Mouse (Mus musculus): ENCODE results near the gene Tox3. TPM values are rescaled to one million over a fixed set of nuclear protein-coding genes. Genes with fewer than 3 reads are reported as not detected.

The Tox3 gene
- polyA plus RNA-seq, 1 experiment from 2014 or later = 7.9 TPM

DNA sequence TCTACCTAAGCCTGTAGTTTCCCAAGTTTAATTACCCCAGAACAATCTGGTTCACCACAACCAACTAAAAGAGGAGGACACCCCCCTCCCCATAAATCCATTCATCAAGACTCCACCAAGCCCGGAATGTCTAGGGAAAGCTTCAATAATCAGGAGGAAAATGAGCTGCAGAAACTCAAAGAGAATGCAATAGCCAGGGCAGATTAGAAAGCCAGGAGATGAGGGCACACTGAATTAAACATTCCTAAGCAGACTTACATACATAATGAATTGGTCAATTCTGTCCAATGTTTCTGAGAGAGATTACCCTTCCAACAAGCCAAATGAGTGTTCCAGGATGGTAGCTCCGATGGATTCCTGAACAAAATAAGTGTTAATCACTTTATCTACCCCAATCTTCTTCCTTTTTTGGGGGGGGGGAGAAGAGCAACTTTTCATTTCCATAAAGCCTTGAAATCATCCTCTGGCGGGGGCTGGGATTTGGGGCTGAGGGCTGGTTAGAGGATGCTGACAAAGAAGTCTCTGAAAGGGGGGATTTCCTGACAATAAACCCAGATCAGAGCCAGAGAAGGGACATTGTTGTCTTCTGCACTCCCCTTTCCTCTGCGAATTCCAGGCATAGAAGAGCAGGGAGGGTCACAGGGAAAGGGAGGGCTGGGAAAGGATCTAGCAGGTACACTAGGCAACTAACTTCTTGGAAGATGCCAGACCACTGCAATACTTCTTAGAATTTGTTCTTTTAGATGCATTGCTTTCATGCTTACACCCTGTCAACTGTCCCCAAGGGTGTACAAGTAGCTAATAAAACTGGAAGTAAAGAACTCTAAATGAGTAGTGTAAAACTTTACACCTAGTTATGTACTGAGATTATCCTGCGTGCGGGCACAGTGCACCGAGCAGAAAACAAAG is 17.5 kb downstream of the Tox3 start:
- H3K9me3 ChIP-seq (ENCODE audit: low read length) = no peaks in the 10 kb centered on the region
- no peak for ATAC-seq (ENCODE audit: low FRiP score, low TSS enrichment)
- no peaks in the 10 kb centered on the region for H3K27me3 ChIP-seq (ENCODE audit: insufficient read depth, low read length)
- H3K4me1 ChIP-seq (ENCODE audit: insufficient read depth, low read length) = peaks cover 2% of the 10 kb centered on the region; the same call in 1 of the 2 replicates
- H3K27ac ChIP-seq (ENCODE audit: low read length) = no peak overlapping the region
- WGBS = 73% methylated on average over 7 of the region's 7 CpGs
- no peak overlapping the region for H3K4me2 ChIP-seq (replicated peaks; ENCODE audit: low read depth, low read length)
- H3K4me3 ChIP-seq (ENCODE audit: low read length) = no peak overlapping the region
- H3K36me3 ChIP-seq (ENCODE audit: insufficient read depth, low read length) = no peaks in the 10 kb centered on the region
- no peak overlapping the region for H3K9ac ChIP-seq (replicated peaks; ENCODE audit: low read length)

DNA sequence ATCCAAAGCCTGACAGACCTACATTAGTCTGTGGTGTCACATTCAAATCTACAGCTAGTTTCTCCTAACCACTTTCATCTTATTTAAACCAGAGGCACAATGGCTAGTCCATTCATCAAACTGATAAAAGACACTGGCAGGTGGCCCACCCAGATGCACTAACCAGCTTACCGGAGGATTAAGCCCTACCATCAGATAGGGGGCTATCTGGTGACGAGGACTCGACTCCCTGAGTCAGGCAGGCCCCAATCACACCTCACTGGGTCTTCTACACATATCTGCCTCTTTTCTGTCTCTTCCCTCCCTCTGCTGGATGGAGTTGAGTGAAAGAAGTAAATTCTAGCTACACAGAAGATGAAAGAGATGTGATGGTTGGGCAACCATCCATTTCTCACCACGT is 24.3 kb downstream of the Tox3 start:
- whole genome bisulfite sequencing = 31% methylated on average over 4 of the region's 4 CpGs
- no peaks in the 10 kb centered on the region; the same call in 1 of the 2 replicates for H3K4me1 ChIP-seq (ENCODE audit: insufficient read depth, low read length)
- no peak for ATAC-seq (ENCODE audit: low FRiP score, low TSS enrichment)
- H3K4me2 ChIP-seq (replicated peaks; ENCODE audit: low read depth, low read length) = no peak overlapping the region
- no peaks in the 10 kb centered on the region for H3K36me3 ChIP-seq (ENCODE audit: insufficient read depth, low read length)
- no peak overlapping the region for H3K9ac ChIP-seq (replicated peaks; ENCODE audit: low read length)
- H3K9me3 ChIP-seq (ENCODE audit: low read length) = no peaks in the 10 kb centered on the region
- no peak overlapping the region for H3K27ac ChIP-seq (ENCODE audit: low read length)
- no peaks in the 10 kb centered on the region for H3K27me3 ChIP-seq (ENCODE audit: insufficient read depth, low read length)
- H3K4me3 ChIP-seq (ENCODE audit: low read length) = no peak overlapping the region

DNA sequence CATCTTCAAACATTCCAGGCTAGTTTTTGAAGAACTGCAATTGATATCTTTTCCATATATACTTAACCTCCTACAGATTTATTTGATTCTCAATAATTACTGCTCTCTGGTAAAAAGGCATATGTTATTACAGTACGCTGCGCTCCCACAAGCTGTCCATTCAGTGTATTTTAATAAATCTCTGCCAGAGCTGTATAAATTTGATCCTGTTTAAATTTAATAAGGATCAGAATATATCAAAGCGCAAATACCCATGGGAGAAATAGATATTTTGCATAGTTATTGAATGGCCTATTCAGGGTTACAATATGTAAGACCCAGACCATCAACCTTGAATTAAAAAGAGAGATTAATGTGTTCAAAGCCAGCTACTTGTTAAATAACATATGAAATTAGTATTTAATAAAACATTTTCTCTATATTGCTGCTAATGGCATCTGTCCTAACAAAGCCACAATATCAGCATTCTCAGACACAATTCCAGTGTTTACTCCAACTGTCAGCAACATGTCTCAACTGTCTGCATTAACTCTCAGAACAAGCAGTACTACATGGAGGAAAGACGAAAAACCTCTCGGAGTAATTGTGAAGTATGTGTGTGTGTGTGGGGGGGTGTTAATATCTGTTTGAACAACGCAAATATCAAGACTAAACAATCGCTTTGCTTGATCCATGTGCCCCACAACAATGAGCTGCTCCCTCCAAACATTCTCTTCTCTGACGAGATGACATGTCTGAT is 25.3 kb downstream of the Tox3 start:
- Histone ChIP-seq H3K9me3 (ENCODE audit: low read length) (no peaks in the 10 kb centered on the region), H3K4me2 (replicated peaks; ENCODE audit: low read depth, low read length) (no peak overlapping the region), H3K27ac (ENCODE audit: low read length) (no peak overlapping the region), H3K36me3 (ENCODE audit: insufficient read depth, low read length) (no peaks in the 10 kb centered on the region), H3K9ac (replicated peaks; ENCODE audit: low read length) (no peak overlapping the region), H3K4me3 (ENCODE audit: low read length) (no peak overlapping the region), H3K4me1 (ENCODE audit: insufficient read depth, low read length) (no peaks in the 10 kb centered on the region; the same call in 1 of the 2 replicates), H3K27me3 (ENCODE audit: insufficient read depth, low read length) (no peaks in the 10 kb centered on the region)
- 85% methylated on average over 8 of the region's 8 CpGs for WGBS
- no peak for ATAC-seq (ENCODE audit: low FRiP score, low TSS enrichment)

DNA sequence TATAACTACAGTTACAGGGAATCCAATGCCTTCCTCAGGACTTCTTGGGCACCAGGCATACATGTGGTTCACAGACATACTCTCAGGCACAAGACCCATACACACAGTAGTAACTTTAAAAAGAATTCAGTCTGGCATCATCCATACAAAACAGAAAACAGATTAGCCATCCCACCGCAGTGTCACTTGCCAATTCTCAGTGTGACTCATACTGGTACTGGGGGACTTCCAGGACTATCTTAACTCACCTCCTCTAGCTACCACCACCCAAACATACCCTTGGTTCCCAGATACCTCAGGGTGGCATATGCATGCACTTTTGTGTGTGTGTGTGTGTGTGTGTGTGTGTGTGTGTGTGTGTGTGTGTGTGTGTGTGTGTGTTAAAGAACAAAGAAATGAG is 26.9 kb downstream of the Tox3 start:
- Histone ChIP-seq H3K27me3 (ENCODE audit: insufficient read depth, low read length) (no peaks in the 10 kb centered on the region), H3K4me3 (ENCODE audit: low read length) (no peak overlapping the region), H3K4me2 (replicated peaks; ENCODE audit: low read depth, low read length) (no peak overlapping the region), H3K4me1 (ENCODE audit: insufficient read depth, low read length) (no peaks in the 10 kb centered on the region), H3K27ac (ENCODE audit: low read length) (no peak overlapping the region), H3K36me3 (ENCODE audit: insufficient read depth, low read length) (no peaks in the 10 kb centered on the region), H3K9me3 (ENCODE audit: low read length) (no peaks in the 10 kb centered on the region), H3K9ac (replicated peaks; ENCODE audit: low read length) (no peak overlapping the region)
- no peak for ATAC-seq (ENCODE audit: low FRiP score, low TSS enrichment)
- WGBS = 90% methylated on average over 1 of the region's 1 CpGs

DNA sequence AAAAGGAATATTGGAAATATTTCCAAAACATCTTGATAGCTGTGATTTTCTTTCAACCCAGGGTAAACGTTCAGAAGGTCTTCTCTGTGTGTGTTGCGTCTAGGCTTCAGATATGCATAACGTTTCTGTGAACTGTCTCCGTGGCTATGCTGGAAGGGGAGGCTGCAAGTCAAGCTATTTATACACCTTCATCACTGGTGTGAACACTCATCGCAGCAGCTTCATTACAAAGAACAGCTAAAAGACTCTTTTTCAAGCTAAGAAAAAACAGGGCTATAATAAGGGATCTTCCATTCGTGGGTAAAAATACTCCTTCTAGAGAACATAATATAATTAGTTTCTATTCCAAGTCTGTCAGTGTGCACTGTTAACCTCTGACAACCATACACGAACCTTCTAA is 33.8 kb downstream of the Tox3 start:
- no peak for ATAC-seq (ENCODE audit: low FRiP score, low TSS enrichment)
- H3K9me3 ChIP-seq (ENCODE audit: low read length) = no peaks in the 10 kb centered on the region

DNA sequence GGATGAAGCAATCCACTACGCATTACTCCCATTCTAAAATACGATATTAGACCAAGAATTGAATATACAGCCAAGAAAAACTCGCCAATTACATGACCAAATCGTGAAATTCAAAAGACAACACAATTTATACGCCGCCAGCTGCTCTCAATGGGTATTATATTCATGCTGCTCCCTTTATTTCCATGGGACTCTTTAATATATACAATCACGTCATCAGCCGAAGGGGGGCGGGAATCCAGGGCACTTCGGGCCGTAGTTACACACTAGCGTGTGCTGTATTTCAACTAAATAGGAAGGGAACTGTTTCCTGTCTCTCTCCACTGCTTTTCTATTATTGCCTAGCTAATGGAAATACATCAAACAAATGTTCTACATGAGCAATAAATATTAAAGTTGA is 45.2 kb downstream of the Tox3 start:
- no peak overlapping the region for H3K4me2 ChIP-seq (replicated peaks; ENCODE audit: low read depth, low read length)
- H3K27me3 ChIP-seq (ENCODE audit: insufficient read depth, low read length) = no peaks in the 10 kb centered on the region
- no peaks in the 10 kb centered on the region for H3K36me3 ChIP-seq (ENCODE audit: insufficient read depth, low read length)
- 62% methylated on average over 12 of the region's 12 CpGs for WGBS
- H3K4me1 ChIP-seq (ENCODE audit: insufficient read depth, low read length) = peaks cover 18% of the 10 kb centered on the region
- no peak overlapping the region for H3K9ac ChIP-seq (replicated peaks; ENCODE audit: low read length)
- no peak; the same call in 1 of the 2 replicates for ATAC-seq (ENCODE audit: low FRiP score, low TSS enrichment)
- no peak overlapping the region for H3K27ac ChIP-seq (ENCODE audit: low read length)
- no peak overlapping the region for H3K4me3 ChIP-seq (ENCODE audit: low read length)
- H3K9me3 ChIP-seq (ENCODE audit: low read length) = peaks cover 4% of the 10 kb centered on the region; the same call in 1 of the 2 replicates

More for the DNA sequence above, 33.8 kb downstream of the Tox3 start:
- no peaks in the 10 kb centered on the region for H3K4me1 ChIP-seq (ENCODE audit: insufficient read depth, low read length)
- H3K9ac ChIP-seq (replicated peaks; ENCODE audit: low read length) = no peak overlapping the region
- H3K27me3 ChIP-seq (ENCODE audit: insufficient read depth, low read length) = no peaks in the 10 kb centered on the region
- H3K4me3 ChIP-seq (ENCODE audit: low read length) = no peak overlapping the region
- 88% methylated on average over 7 of the region's 7 CpGs for WGBS
- no peaks in the 10 kb centered on the region for H3K36me3 ChIP-seq (ENCODE audit: insufficient read depth, low read length)
- H3K4me2 ChIP-seq (replicated peaks; ENCODE audit: low read depth, low read length) = no peak overlapping the region
- H3K27ac ChIP-seq (ENCODE audit: low read length) = no peak overlapping the region

DNA sequence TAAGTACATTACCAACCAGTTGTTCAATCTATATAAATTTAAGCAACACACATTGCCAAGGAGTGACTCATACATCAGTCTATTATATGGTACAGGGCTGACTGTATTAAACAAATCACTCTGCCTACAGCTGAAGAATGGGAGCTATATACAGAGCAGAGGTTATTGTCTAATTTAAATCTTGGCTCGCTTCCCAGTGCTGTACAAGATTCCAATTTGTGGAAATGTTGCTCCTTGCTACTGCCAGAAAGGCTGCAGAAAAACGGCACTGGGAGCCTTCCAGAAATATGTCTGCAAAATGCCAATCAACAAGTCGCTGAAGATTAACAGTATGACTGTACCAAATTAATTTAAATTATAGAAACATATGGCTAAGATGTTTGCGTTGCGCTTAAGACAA is 45.9 kb downstream of the Tox3 start:
- ATAC-seq (ENCODE audit: low FRiP score, low TSS enrichment) = peak; percentile 94
- Histone ChIP-seq H3K9me3 (ENCODE audit: low read length) (peaks cover 4% of the 10 kb centered on the region; the same call in 1 of the 2 replicates), H3K4me3 (ENCODE audit: low read length) (no peak overlapping the region), H3K36me3 (ENCODE audit: insufficient read depth, low read length) (no peaks in the 10 kb centered on the region), H3K9ac (replicated peaks; ENCODE audit: low read length) (no peak overlapping the region), H3K27ac (ENCODE audit: low read length) (peak overlapping the region; percentile 59), H3K4me2 (replicated peaks; ENCODE audit: low read depth, low read length) (no peak overlapping the region), H3K27me3 (ENCODE audit: insufficient read depth, low read length) (no peaks in the 10 kb centered on the region), H3K4me1 (ENCODE audit: insufficient read depth, low read length) (peaks cover 18% of the 10 kb centered on the region)
- WGBS = 45% methylated on average over 5 of the region's 5 CpGs

DNA sequence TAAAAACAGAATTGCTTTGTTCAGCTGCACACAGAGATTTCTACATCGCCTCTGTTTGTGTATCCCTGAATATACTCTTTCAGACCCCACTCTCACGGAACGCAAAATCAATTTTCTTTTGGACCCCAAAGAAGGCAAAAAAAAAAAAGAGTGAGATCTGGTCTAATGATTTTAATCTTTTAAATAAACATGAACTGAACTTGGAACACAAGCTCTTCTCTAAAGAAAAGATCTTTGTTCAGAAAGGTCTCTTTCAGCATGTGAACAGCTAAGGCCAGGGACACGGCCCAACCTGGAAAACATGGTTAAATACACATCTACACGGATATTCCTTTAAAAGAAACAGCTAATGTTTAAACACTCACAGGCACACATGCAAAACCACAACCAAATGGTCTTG is 46.6 kb downstream of the Tox3 start:
- Histone ChIP-seq H3K4me2 (replicated peaks; ENCODE audit: low read depth, low read length) (no peak overlapping the region), H3K9ac (replicated peaks; ENCODE audit: low read length) (no peak overlapping the region), H3K27me3 (ENCODE audit: insufficient read depth, low read length) (no peaks in the 10 kb centered on the region), H3K4me3 (ENCODE audit: low read length) (no peak overlapping the region), H3K9me3 (ENCODE audit: low read length) (peaks cover under 1% of the 10 kb centered on the region; the same call in 1 of the 2 replicates), H3K4me1 (ENCODE audit: insufficient read depth, low read length) (peaks cover 18% of the 10 kb centered on the region), H3K27ac (ENCODE audit: low read length) (no peak overlapping the region), H3K36me3 (ENCODE audit: insufficient read depth, low read length) (no peaks in the 10 kb centered on the region)
- 58% methylated on average over 5 of the region's 5 CpGs for WGBS
- ATAC-seq (ENCODE audit: low FRiP score, low TSS enrichment) = no peak

DNA sequence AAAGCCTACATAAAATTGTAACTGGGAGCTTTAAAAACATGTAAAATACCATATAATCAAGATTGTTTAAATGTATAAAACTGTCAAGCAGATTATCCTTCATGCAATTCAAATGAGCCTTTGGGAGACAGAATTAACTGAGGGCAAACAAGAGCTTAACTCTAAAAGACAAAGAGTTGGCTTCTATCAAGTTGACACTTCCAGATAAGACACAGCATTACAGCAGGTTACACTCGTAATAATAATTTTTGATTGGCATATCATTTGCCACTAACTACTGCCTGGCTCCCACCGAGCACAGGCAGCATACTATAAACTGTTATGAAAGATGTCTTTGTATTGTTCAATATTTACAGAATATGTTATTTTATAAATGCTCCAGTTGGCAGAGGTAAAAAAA is 47.2 kb downstream of the Tox3 start:
- H3K4me1 ChIP-seq (ENCODE audit: insufficient read depth, low read length) = peaks cover 18% of the 10 kb centered on the region
- H3K36me3 ChIP-seq (ENCODE audit: insufficient read depth, low read length) = no peaks in the 10 kb centered on the region
- H3K9me3 ChIP-seq (ENCODE audit: low read length) = no peaks in the 10 kb centered on the region
- H3K4me3 ChIP-seq (ENCODE audit: low read length) = no peak overlapping the region
- no peaks in the 10 kb centered on the region for H3K27me3 ChIP-seq (ENCODE audit: insufficient read depth, low read length)
- no peak for ATAC-seq (ENCODE audit: low FRiP score, low TSS enrichment)
- WGBS = 51% methylated on average over 2 of the region's 2 CpGs
- H3K27ac ChIP-seq (ENCODE audit: low read length) = no peak overlapping the region
- no peak overlapping the region for H3K9ac ChIP-seq (replicated peaks; ENCODE audit: low read length)
- no peak overlapping the region for H3K4me2 ChIP-seq (replicated peaks; ENCODE audit: low read depth, low read length)

DNA sequence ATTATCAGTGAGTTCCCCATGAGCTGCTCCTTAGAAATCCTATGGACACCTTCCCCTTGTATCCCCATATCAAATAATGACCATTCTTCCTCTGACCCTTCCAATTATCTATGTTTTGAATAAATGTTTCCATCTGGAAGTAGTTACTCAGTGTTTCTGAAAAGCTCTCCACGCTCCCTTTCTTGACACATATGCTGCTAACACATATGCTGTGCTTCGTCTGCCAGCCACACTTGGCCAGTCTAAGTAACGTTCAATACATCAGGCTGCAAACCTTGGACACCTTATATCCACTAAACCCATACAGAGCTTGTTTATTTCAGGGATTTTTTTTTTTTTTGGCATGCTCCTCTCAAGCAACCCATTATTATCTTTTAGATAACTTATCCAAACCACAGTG is 54.1 kb downstream of the Tox3 start:
- H3K4me1 ChIP-seq (ENCODE audit: insufficient read depth, low read length) = no peaks in the 10 kb centered on the region
- ATAC-seq (ENCODE audit: low FRiP score, low TSS enrichment) = no peak
- H3K27me3 ChIP-seq (ENCODE audit: insufficient read depth, low read length) = no peaks in the 10 kb centered on the region
- no peak overlapping the region for H3K27ac ChIP-seq (ENCODE audit: low read length)
- H3K36me3 ChIP-seq (ENCODE audit: insufficient read depth, low read length) = no peaks in the 10 kb centered on the region
- no peak overlapping the region for H3K4me3 ChIP-seq (ENCODE audit: low read length)
- WGBS = 83% methylated on average over 3 of the region's 3 CpGs
- H3K9ac ChIP-seq (replicated peaks; ENCODE audit: low read length) = no peak overlapping the region
- H3K4me2 ChIP-seq (replicated peaks; ENCODE audit: low read depth, low read length) = no peak overlapping the region
- no peaks in the 10 kb centered on the region for H3K9me3 ChIP-seq (ENCODE audit: low read length)

Data from kidney, embryonic 16.5 days (tissue).